Mouse (Mus musculus): ENCODE measurements around the gene Chst15. TPM values are rescaled to one million over a fixed set of nuclear protein-coding genes. Genes with fewer than 3 reads are reported as not detected.

Gene Chst15
- polyA plus RNA-seq, 1 experiment from 2014 or later: 13.6 TPM

DNA sequence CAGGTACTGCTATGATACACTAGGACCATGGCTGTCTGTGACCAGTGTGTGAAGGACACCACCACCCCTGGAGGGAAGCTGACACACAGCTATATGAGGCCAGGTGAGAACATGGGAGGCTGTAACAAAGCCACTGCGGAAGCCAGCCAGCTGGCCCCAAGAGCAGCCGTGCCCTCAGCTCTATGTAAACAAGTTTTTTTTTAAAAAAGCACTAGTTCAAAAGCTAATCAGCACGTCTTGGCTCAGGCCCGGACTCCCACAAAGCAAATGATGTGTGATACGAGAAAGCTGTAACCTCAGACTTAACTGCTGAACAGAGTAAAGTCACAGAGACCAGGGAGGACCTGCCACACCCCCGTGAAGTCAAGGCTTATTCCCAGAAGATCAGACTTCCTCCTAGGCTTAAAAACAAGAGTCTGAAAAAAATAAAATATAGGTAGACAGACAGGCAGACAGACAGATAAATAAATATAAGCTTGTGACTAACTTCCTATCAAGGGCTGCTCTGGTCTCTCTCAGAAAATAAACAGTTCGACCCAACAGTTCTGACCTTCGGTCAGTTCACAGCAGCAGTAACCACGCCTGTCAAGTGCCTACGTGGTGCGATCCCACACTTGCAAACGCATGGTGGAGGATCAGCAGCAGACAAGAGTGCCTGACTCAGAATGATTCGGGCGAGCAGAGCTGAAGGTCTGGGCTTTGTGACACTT is 30.2 kb downstream of the Chst15 start:
- peak overlapping the region; percentile 61 for H3K27ac ChIP-seq
- no peaks in the 10 kb centered on the region for H3K36me3 ChIP-seq (ENCODE audit: poor library complexity, severe bottlenecking)
- peaks cover 83% of the 10 kb centered on the region for H3K4me1 ChIP-seq
- H3K9ac ChIP-seq: no peak overlapping the region
- ATAC-seq: no peak
- H3K4me3 ChIP-seq: no peak overlapping the region
- WGBS: 55% methylated on average over 14 of the region's 14 CpGs
- no peaks in the 10 kb centered on the region for H3K9me3 ChIP-seq (replicated peaks)
- no peaks in the 10 kb centered on the region for H3K27me3 ChIP-seq
- H3K4me2 ChIP-seq: no peak overlapping the region

GRCm38 (mm10) chr7:132284795-132285194 is 32.2 kb downstream of the Chst15 start:
- H3K4me3 ChIP-seq: no peak overlapping the region
- peaks cover 91% of the 10 kb centered on the region for H3K4me1 ChIP-seq
- H3K9ac ChIP-seq: no peak overlapping the region
- ATAC-seq: peak; percentile 75
- H3K27me3 ChIP-seq: no peaks in the 10 kb centered on the region
- H3K27ac ChIP-seq: peak overlapping the region; percentile 94
- no peaks in the 10 kb centered on the region for H3K9me3 ChIP-seq (replicated peaks)
- H3K4me2 ChIP-seq: no peak overlapping the region
- H3K36me3 ChIP-seq (ENCODE audit: poor library complexity, severe bottlenecking): no peaks in the 10 kb centered on the region
- WGBS: 6% methylated on average over 1 of the region's 1 CpGs

DNA sequence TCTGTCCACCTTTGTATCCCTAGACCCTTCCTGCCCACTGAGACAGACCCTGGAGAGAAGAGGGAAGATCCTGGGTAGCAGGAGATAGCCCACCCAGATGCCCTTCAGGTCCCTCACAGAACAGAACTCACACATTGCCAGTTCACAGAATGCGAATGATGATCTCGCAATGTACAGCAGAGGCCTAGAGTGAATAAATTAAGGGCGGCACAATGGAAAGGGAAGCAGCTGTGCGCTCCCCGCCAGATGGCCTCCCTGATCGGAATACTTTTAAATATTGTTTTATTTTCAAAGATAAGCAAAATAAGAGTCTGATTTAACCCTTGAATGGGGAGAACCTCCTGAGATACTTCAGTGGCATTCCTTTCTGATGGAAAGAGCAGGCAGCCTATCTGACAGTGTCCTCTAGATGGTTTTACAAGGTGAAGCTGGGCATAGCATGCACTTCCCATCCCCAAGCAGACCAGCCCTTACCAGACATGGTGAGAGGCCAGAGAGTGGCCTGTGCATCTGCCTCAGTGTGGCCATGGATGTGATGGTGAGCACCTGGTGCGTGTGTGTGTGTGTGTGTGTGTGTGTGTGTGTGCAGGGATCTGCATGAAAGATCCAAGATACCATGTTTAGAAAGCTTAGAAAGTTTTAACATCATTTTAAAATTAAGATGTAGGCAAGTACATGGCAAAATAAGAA is 32.8 kb downstream of the Chst15 start:
- Histone ChIP-seq H3K36me3 (ENCODE audit: poor library complexity, severe bottlenecking) (no peaks in the 10 kb centered on the region), H3K4me2 (no peak overlapping the region), H3K9ac (0 out of 2 replicates have a peak overlapping the region, but pooled peaks have one; percentile 27), H3K4me3 (no peak overlapping the region), H3K4me1 (peaks cover 85% of the 10 kb centered on the region), H3K27me3 (no peaks in the 10 kb centered on the region), H3K27ac (peak overlapping the region; percentile 94), H3K9me3 (replicated peaks) (no peaks in the 10 kb centered on the region)
- WGBS: 31% methylated on average over 7 of the region's 7 CpGs
- peak; percentile 73 for ATAC-seq

DNA sequence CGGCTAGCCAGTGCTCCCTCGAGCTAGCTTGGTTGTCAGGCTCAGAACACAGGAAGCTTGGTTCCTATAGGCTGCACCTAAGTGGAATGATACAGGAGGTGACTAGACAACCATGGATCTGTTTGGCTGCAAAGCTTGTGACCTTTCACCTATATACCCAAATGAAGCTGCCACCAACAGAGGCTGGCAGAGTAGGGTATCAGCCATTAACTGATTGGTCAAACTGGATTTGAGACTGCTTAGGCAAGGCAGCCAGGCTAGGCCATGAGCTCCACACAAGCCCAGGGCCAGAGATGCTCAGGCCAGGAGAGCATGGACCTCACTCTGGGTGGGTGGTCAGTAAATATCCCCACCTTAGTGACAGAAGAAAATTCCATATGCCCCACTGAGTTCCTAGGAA is 34.5 kb downstream of the Chst15 start:
- Histone ChIP-seq H3K9me3 (replicated peaks) (no peaks in the 10 kb centered on the region), H3K27me3 (no peaks in the 10 kb centered on the region), H3K4me2 (no peak overlapping the region), H3K9ac (no peak overlapping the region), H3K27ac (peak overlapping the region; percentile 78), H3K4me3 (no peak overlapping the region), H3K4me1 (peaks cover 69% of the 10 kb centered on the region), H3K36me3 (ENCODE audit: poor library complexity, severe bottlenecking) (no peaks in the 10 kb centered on the region)
- no peak for ATAC-seq
- WGBS: 93% methylated on average over 2 of the region's 2 CpGs

- Histone ChIP-seq H3K27me3 (no peaks in the 10 kb centered on the region), H3K4me2 (no peak overlapping the region), H3K4me1 (peaks cover 70% of the 10 kb centered on the region), H3K9me3 (replicated peaks) (no peaks in the 10 kb centered on the region), H3K9ac (no peak overlapping the region), H3K4me3 (no peak overlapping the region), H3K27ac (peak overlapping the region; percentile 78), H3K36me3 (ENCODE audit: poor library complexity, severe bottlenecking) (no peaks in the 10 kb centered on the region)
- no peak for ATAC-seq
- 79% methylated on average over 3 of the region's 3 CpGs for WGBS
These were observed 34.9 kb downstream of the Chst15 start for GRCm38 (mm10) chr7:132282161-132282560.

DNA sequence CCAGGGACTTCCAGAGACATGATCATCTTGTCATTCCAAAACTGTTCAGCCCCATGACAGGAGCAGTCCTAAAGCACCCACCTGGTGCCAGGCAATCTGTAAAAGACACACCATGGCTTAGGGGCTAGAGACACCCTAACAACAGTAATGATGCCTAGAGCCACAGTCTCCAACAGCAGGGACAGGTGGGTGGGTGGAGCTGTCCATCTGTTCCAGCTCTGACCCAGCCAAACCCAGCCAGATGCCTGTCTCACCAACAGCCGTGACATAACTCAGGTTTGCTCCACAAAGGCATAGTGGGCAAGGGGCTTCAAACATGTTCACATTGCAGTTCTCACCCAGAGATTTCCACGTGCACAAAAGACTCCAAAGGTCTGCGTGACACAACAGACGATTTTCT is 35.3 kb downstream of the Chst15 start:
- Histone ChIP-seq H3K9me3 (replicated peaks) (no peaks in the 10 kb centered on the region), H3K27me3 (no peaks in the 10 kb centered on the region), H3K4me2 (no peak overlapping the region), H3K9ac (no peak overlapping the region), H3K36me3 (ENCODE audit: poor library complexity, severe bottlenecking) (no peaks in the 10 kb centered on the region), H3K4me3 (no peak overlapping the region), H3K27ac (peak overlapping the region; percentile 78), H3K4me1 (peaks cover 70% of the 10 kb centered on the region)
- 50% methylated on average over 4 of the region's 4 CpGs for WGBS
- ATAC-seq: peak; percentile 55

DNA sequence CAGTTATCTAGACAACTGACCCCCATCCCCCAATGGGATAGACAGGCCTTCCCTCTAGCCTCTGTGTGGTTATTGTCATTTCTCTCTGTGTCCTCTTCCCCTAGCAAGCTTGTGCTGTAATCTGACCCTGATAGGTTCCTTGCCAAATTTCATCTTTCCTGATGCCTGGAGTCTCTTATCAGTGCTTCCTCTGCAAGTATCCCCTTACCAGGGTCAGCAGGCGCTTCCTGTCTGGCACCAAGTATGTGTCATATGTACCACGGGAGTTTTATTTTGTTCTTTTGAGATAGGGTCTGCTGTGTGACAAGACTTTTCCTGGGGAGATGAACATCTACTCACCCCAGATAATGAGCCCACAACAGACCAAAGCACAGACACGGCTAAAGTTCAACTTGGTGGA is 38.4 kb downstream of the Chst15 start:
- no peak overlapping the region for H3K4me2 ChIP-seq
- no peak for ATAC-seq
- 94% methylated on average over 3 of the region's 3 CpGs for WGBS
- no peak overlapping the region for H3K9ac ChIP-seq
- no peaks in the 10 kb centered on the region for H3K27me3 ChIP-seq
- H3K36me3 ChIP-seq (ENCODE audit: poor library complexity, severe bottlenecking): no peaks in the 10 kb centered on the region
- H3K9me3 ChIP-seq (replicated peaks): 0 out of 2 replicates have a peak, but pooled peaks cover 2% of the 10 kb centered on the region
- H3K4me3 ChIP-seq: no peak overlapping the region
- no peak overlapping the region for H3K27ac ChIP-seq
- H3K4me1 ChIP-seq: peaks cover 46% of the 10 kb centered on the region

DNA sequence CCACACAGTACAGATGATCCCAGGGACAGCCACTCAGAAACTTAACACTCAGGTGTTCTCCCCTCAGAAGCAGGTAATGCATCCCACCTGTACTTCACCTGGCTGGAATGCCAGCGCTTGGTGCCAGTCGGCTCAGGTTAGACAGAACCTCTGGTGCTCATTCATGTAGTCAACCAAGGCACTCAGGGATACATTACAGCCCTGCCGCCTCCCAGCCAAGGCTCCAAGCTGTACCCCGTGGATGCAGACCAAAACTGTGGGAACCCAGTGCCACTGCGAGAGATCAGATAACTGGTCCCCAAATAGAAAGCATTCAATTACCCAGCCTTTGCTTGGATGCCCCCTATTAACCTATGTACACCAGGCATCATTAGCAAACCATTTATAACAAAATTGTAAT is 40.7 kb downstream of the Chst15 start:
- WGBS: 57% methylated on average over 5 of the region's 5 CpGs
- H3K9me3 ChIP-seq (replicated peaks): 0 out of 2 replicates have a peak, but pooled peaks cover 3% of the 10 kb centered on the region
- no peaks in the 10 kb centered on the region for H3K36me3 ChIP-seq (ENCODE audit: poor library complexity, severe bottlenecking)
- H3K4me2 ChIP-seq: no peak overlapping the region
- H3K27me3 ChIP-seq: no peaks in the 10 kb centered on the region
- H3K4me3 ChIP-seq: no peak overlapping the region
- H3K9ac ChIP-seq: no peak overlapping the region
- H3K4me1 ChIP-seq: peaks cover 25% of the 10 kb centered on the region
- no peak overlapping the region for H3K27ac ChIP-seq
- no peak for ATAC-seq

- peaks cover 9% of the 10 kb centered on the region for H3K36me3 ChIP-seq (ENCODE audit: poor library complexity, severe bottlenecking)
- no peak for ATAC-seq
- peaks cover 16% of the 10 kb centered on the region for H3K4me1 ChIP-seq
- H3K9ac ChIP-seq: no peak overlapping the region
- H3K9me3 ChIP-seq (replicated peaks): 0 out of 2 replicates have a peak, but pooled peaks cover 3% of the 10 kb centered on the region
- WGBS: 47% methylated on average over 2 of the region's 2 CpGs
- H3K4me2 ChIP-seq: no peak overlapping the region
- H3K27me3 ChIP-seq: no peaks in the 10 kb centered on the region
- no peak overlapping the region for H3K27ac ChIP-seq
- H3K4me3 ChIP-seq: no peak overlapping the region
These were observed 43.1 kb downstream of the Chst15 start for GRCm38 (mm10) chr7:132273741-132274513.

DNA sequence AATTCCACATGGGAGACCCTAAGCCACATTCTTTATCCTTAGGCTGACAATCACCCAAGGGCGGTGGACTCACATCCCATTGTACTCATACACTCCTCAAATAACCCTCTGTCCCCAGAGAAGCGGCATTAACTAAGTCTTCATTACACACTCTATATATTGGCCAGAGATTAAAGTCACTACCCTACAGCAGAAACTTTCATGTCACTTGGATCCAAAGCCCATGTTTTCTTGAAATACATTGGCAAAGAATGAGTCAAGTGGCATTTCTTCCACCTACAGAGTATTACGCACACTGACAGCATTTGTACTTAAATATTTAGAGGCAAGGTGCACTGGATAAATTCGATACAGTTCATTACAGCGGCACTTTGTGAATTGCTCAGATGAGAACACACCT is 44.0 kb downstream of the Chst15 start:
- Histone ChIP-seq H3K27me3 (no peaks in the 10 kb centered on the region), H3K9me3 (replicated peaks) (0 out of 2 replicates have a peak, but pooled peaks cover 3% of the 10 kb centered on the region), H3K9ac (no peak overlapping the region), H3K4me3 (no peak overlapping the region), H3K4me2 (no peak overlapping the region), H3K36me3 (ENCODE audit: poor library complexity, severe bottlenecking) (peaks cover 18% of the 10 kb centered on the region), H3K4me1 (peaks cover 16% of the 10 kb centered on the region), H3K27ac (no peak overlapping the region)
- WGBS: 99% methylated on average over 5 of the region's 5 CpGs
- ATAC-seq: no peak

DNA sequence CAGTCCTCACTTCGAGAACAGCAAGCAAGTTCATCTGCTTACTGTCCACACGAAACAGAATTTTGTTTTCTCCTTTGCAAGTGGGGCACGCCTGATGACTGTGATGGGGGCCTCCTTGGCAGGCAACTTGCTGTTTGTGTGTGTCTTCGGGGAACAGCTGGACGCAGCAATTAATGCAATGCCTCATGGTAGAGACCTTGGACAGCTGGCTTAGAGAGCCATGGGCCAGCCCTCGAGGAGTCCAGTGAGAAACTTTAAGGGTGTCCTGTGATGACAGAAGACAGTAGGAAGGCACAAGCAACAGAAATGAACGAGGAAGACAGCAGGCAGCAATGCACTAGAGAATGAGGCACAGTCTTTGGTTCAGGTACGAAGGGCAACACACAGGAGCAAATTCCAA is 46.7 kb downstream of the Chst15 start:
- H3K27ac ChIP-seq: no peak overlapping the region
- peaks cover 36% of the 10 kb centered on the region for H3K36me3 ChIP-seq (ENCODE audit: poor library complexity, severe bottlenecking)
- H3K9ac ChIP-seq: no peak overlapping the region
- H3K4me1 ChIP-seq: peaks cover 3% of the 10 kb centered on the region; the same call in 1 of the 2 replicates
- ATAC-seq: no peak
- H3K4me3 ChIP-seq: no peak overlapping the region
- H3K9me3 ChIP-seq (replicated peaks): 0 out of 2 replicates have a peak, but pooled peaks cover 3% of the 10 kb centered on the region
- WGBS: 93% methylated on average over 8 of the region's 8 CpGs
- H3K4me2 ChIP-seq: no peak overlapping the region
- no peaks in the 10 kb centered on the region for H3K27me3 ChIP-seq

DNA sequence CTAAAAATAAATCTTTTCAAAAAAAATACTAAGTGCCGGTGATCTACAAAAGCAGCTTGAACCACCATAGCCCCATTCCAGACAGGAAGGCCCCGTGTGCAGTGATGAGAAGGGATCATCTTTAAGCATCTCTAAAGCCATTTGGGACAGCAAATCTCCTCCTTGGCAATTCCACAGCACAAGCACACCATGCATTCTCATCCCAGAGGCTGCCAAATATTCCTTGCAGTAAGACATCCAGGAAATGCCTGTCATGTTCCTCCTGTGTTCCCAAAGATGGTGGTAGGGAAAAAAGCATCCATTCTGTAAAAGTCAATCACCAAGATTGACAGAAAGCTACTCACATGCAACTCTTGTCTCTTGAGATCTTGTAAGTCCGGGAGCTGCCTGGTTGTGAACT is 47.4 kb downstream of the Chst15 start:
- peaks cover 38% of the 10 kb centered on the region for H3K36me3 ChIP-seq (ENCODE audit: poor library complexity, severe bottlenecking)
- H3K27me3 ChIP-seq: no peaks in the 10 kb centered on the region
- H3K27ac ChIP-seq: no peak overlapping the region
- 0 out of 2 replicates have a peak, but pooled peaks cover 3% of the 10 kb centered on the region for H3K9me3 ChIP-seq (replicated peaks)
- no peak for ATAC-seq
- no peak overlapping the region for H3K9ac ChIP-seq
- WGBS: 93% methylated on average over 3 of the region's 3 CpGs
- no peak overlapping the region for H3K4me3 ChIP-seq
- H3K4me2 ChIP-seq: no peak overlapping the region
- H3K4me1 ChIP-seq: peaks cover 3% of the 10 kb centered on the region; the same call in 1 of the 2 replicates
